Mouse (Mus musculus): ENCODE data around the gene Cdkn2c. TPM values are rescaled to one million over a fixed set of nuclear protein-coding genes. Genes with fewer than 3 reads are reported as not detected.

Gene Cdkn2c
- polyA plus RNA-seq, 1 experiment = 1.9 TPM

- Histone ChIP-seq H3K9ac (ENCODE audit: low read depth, poor library complexity, severe bottlenecking) (no peak overlapping the region), H3K27ac (ENCODE audit: insufficient read depth, low read length) (no peak overlapping the region), H3K36me3 (ENCODE audit: control insufficient read depth, insufficient read depth, low read length, poor library complexity, severe bottlenecking) (no peaks in the 10 kb centered on the region), H3K9me3 (replicated peaks; ENCODE audit: control insufficient read depth, insufficient read depth, low read length, poor library complexity, severe bottlenecking) (no peaks in the 10 kb centered on the region), H3K27me3 (ENCODE audit: control insufficient read depth, insufficient read depth, low read length, poor library complexity, severe bottlenecking) (no peaks in the 10 kb centered on the region), H3K4me1 (ENCODE audit: control insufficient read depth, insufficient read depth, low read length) (no peaks in the 10 kb centered on the region), H3K4me3 (ENCODE audit: low read depth, low read length) (no peak overlapping the region)
- TF ChIP-seq POLR2A (IDR thresholded peaks at IDR 0.05; ENCODE audit: insufficient read depth, low read length) = no peak
- no peak for TF ChIP-seq CTCF (IDR thresholded peaks at IDR 0.05; ENCODE audit: low read depth, low read length)
- no peak for TF ChIP-seq EP300 (IDR thresholded peaks at IDR 0.05; ENCODE audit: insufficient read depth, low read depth, low read length)
Measured at GRCm38 (mm10) chr4:109639356-109639755, 27.6 kb downstream of the Cdkn2c start.

GRCm38 (mm10) chr4:109634971-109635370 lies 32.0 kb downstream of the Cdkn2c start:
- H3K4me3 ChIP-seq (ENCODE audit: low read depth, low read length) = no peak overlapping the region
- H3K9me3 ChIP-seq (replicated peaks; ENCODE audit: control insufficient read depth, insufficient read depth, low read length, poor library complexity, severe bottlenecking) = no peaks in the 10 kb centered on the region
- no peak overlapping the region for H3K9ac ChIP-seq (ENCODE audit: low read depth, poor library complexity, severe bottlenecking)
- no peaks in the 10 kb centered on the region for H3K36me3 ChIP-seq (ENCODE audit: control insufficient read depth, insufficient read depth, low read length, poor library complexity, severe bottlenecking)
- no peak for TF ChIP-seq POLR2A (IDR thresholded peaks at IDR 0.05; ENCODE audit: insufficient read depth, low read length)
- no peak for TF ChIP-seq EP300 (IDR thresholded peaks at IDR 0.05; ENCODE audit: insufficient read depth, low read depth, low read length)
- peak; percentile 64 for TF ChIP-seq CTCF (IDR thresholded peaks at IDR 0.05; ENCODE audit: low read depth, low read length)
- H3K27me3 ChIP-seq (ENCODE audit: control insufficient read depth, insufficient read depth, low read length, poor library complexity, severe bottlenecking) = no peaks in the 10 kb centered on the region
- no peak overlapping the region for H3K27ac ChIP-seq (ENCODE audit: insufficient read depth, low read length)
- H3K4me1 ChIP-seq (ENCODE audit: control insufficient read depth, insufficient read depth, low read length) = no peaks in the 10 kb centered on the region

GRCm38 (mm10) chr4:109631029-109631428 lies 36.0 kb downstream of the Cdkn2c start:
- no peak overlapping the region for H3K9ac ChIP-seq (ENCODE audit: low read depth, poor library complexity, severe bottlenecking)
- TF ChIP-seq EP300 (IDR thresholded peaks at IDR 0.05; ENCODE audit: insufficient read depth, low read depth, low read length) (no peak), POLR2A (IDR thresholded peaks at IDR 0.05; ENCODE audit: insufficient read depth, low read length) (no peak), CTCF (IDR thresholded peaks at IDR 0.05; ENCODE audit: low read depth, low read length) (no peak)
- H3K4me3 ChIP-seq (ENCODE audit: low read depth, low read length) = no peak overlapping the region
- no peaks in the 10 kb centered on the region for H3K4me1 ChIP-seq (ENCODE audit: control insufficient read depth, insufficient read depth, low read length)
- no peaks in the 10 kb centered on the region for H3K27me3 ChIP-seq (ENCODE audit: control insufficient read depth, insufficient read depth, low read length, poor library complexity, severe bottlenecking)
- H3K36me3 ChIP-seq (ENCODE audit: control insufficient read depth, insufficient read depth, low read length, poor library complexity, severe bottlenecking) = no peaks in the 10 kb centered on the region
- H3K27ac ChIP-seq (ENCODE audit: insufficient read depth, low read length) = no peak overlapping the region
- H3K9me3 ChIP-seq (replicated peaks; ENCODE audit: control insufficient read depth, insufficient read depth, low read length, poor library complexity, severe bottlenecking) = no peaks in the 10 kb centered on the region

GRCm38 (mm10) chr4:109630215-109630614 lies 36.8 kb downstream of the Cdkn2c start:
- no peaks in the 10 kb centered on the region for H3K36me3 ChIP-seq (ENCODE audit: control insufficient read depth, insufficient read depth, low read length, poor library complexity, severe bottlenecking)
- no peak overlapping the region for H3K27ac ChIP-seq (ENCODE audit: insufficient read depth, low read length)
- H3K4me3 ChIP-seq (ENCODE audit: low read depth, low read length) = no peak overlapping the region
- no peak for TF ChIP-seq POLR2A (IDR thresholded peaks at IDR 0.05; ENCODE audit: insufficient read depth, low read length)
- TF ChIP-seq EP300 (IDR thresholded peaks at IDR 0.05; ENCODE audit: insufficient read depth, low read depth, low read length) = no peak
- TF ChIP-seq CTCF (IDR thresholded peaks at IDR 0.05; ENCODE audit: low read depth, low read length) = no peak
- H3K9me3 ChIP-seq (replicated peaks; ENCODE audit: control insufficient read depth, insufficient read depth, low read length, poor library complexity, severe bottlenecking) = no peaks in the 10 kb centered on the region
- no peaks in the 10 kb centered on the region for H3K27me3 ChIP-seq (ENCODE audit: control insufficient read depth, insufficient read depth, low read length, poor library complexity, severe bottlenecking)
- no peak overlapping the region for H3K9ac ChIP-seq (ENCODE audit: low read depth, poor library complexity, severe bottlenecking)
- no peaks in the 10 kb centered on the region for H3K4me1 ChIP-seq (ENCODE audit: control insufficient read depth, insufficient read depth, low read length)

- TF ChIP-seq EP300 (IDR thresholded peaks at IDR 0.05; ENCODE audit: insufficient read depth, low read depth, low read length) (no peak), CTCF (IDR thresholded peaks at IDR 0.05; ENCODE audit: low read depth, low read length) (no peak), POLR2A (IDR thresholded peaks at IDR 0.05; ENCODE audit: insufficient read depth, low read length) (no peak)
- H3K9ac ChIP-seq (ENCODE audit: low read depth, poor library complexity, severe bottlenecking) = no peak overlapping the region
- no peaks in the 10 kb centered on the region for H3K27me3 ChIP-seq (ENCODE audit: control insufficient read depth, insufficient read depth, low read length, poor library complexity, severe bottlenecking)
- H3K27ac ChIP-seq (ENCODE audit: insufficient read depth, low read length) = no peak overlapping the region
- H3K4me1 ChIP-seq (ENCODE audit: control insufficient read depth, insufficient read depth, low read length) = no peaks in the 10 kb centered on the region
- no peak overlapping the region for H3K4me3 ChIP-seq (ENCODE audit: low read depth, low read length)
- no peaks in the 10 kb centered on the region for H3K9me3 ChIP-seq (replicated peaks; ENCODE audit: control insufficient read depth, insufficient read depth, low read length, poor library complexity, severe bottlenecking)
- H3K36me3 ChIP-seq (ENCODE audit: control insufficient read depth, insufficient read depth, low read length, poor library complexity, severe bottlenecking) = no peaks in the 10 kb centered on the region
Measured at GRCm38 (mm10) chr4:109612596-109612995, 54.4 kb downstream of the Cdkn2c start.

Other genes starting within 250 kb of the Cdkn2c start
- 31.6 and 33.1 TPM in 2 replicates for gene Rnf11, start 182.5 kb downstream of the Cdkn2c start, polyA plus RNA-seq (2011; ENCODE audit: insufficient read depth, insufficient read length, low read depth, missing spikeins)
- gene 4930522H14Rik, start 135.9 kb downstream of the Cdkn2c start, polyA plus RNA-seq (2011; ENCODE audit: insufficient read depth, insufficient read length, low read depth, missing spikeins) = not detected in 2 replicates
- gene Faf1, start 9.4 kb upstream of the Cdkn2c start, polyA plus RNA-seq (2011; ENCODE audit: insufficient read depth, insufficient read length, low read depth, missing spikeins) = 88.3 and 89.1 TPM in 2 replicates